Mouse (Mus musculus) heart, adult 2 months (tissue): Measurements from ENCODE around the gene Aebp2.

ENCODE experiments used
- CTCF ChIP-seq: fragments of 200-600 bp; IDR thresholded peaks from 2 replicates; pipeline ENCODE4 v1.8.1; 2022; ENCODE audit warnings: antibody characterized with exemption, mild to moderate bottlenecking, moderate library complexity
- POLR2A ChIP-seq: fragments of 200-500 bp; IDR thresholded peaks from 2 replicates; pipeline ENCODE4 v1.6.1; 2011; ENCODE audit warnings: mild to moderate bottlenecking, low read depth, low read length, control low read depth; ENCODE audit not compliant: insufficient read depth

DNA sequence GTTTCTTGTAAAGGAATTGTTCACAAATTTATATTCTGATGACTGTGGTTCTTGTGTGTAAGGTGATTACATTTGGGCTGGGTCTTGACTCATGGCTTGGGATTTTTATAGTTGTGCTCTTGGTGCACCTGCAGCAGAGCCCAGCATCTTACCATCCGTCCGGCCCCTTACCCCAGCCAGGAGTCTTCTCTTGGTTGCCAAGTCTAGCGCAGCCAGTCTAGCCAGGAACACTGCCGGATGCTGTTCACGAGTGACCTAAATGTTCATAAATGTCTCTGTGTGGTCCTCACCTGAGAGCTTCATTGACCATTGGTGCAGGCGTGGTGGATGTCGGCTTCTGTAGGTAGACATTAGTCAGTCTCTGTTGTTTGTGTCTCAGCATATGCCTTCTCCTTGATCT lies 33.0 kb downstream of the Aebp2 start:
- no peak for TF ChIP-seq POLR2A
- no peak for TF ChIP-seq CTCF
